Mouse (Mus musculus) intestine, postnatal 0 days (tissue): ENCODE measurements around the gene Tor3a. TPM values are rescaled to one million over a fixed set of nuclear protein-coding genes. Genes with fewer than 3 reads are reported as not detected.

Source experiments
- ATAC-seq: fragments of 200-750 bp; cut with Nextera tagmentation; 2 replicates; pipeline ENCODE4 v1.8.0; 2017; ENCODE audit warnings: mild to moderate bottlenecking, moderate TSS enrichment, moderate library complexity
- H3K27ac ChIP-seq: fragments of 300-500 bp; sonication (generic); 2 replicates; pipeline ENCODE4 v1.5.1; 2014; ENCODE audit warnings: mild to moderate bottlenecking, low read depth, low read length, moderate library complexity
- H3K27me3 ChIP-seq: fragments of 300-500 bp; sonication (generic); replicated peaks from 2 replicates; pipeline ENCODE4 v1.6.1; 2014; ENCODE audit warnings: low read length, mixed read lengths; ENCODE audit not compliant: control insufficient read depth, insufficient read depth
- H3K36me3 ChIP-seq: fragments of 300-500 bp; sonication (generic); 2 replicates; pipeline ENCODE4 v1.6.1; 2014; ENCODE audit warnings: mild to moderate bottlenecking, moderate library complexity; ENCODE audit not compliant: control insufficient read depth, insufficient read depth
- H3K4me1 ChIP-seq: fragments of 300-500 bp; sonication (generic); replicated peaks from 2 replicates; pipeline ENCODE4 v1.6.1; 2014; ENCODE audit warnings: antibody characterized with exemption, low read length, mixed read lengths; ENCODE audit not compliant: control insufficient read depth, insufficient read depth
- H3K4me2 ChIP-seq: fragments of 300-500 bp; sonication (generic); replicated peaks from 2 replicates; pipeline ENCODE4 v1.6.1; 2014; ENCODE audit warnings: low read depth, mild to moderate bottlenecking, moderate library complexity
- H3K4me3 ChIP-seq: fragments of 300-500 bp; sonication (generic); 2 replicates; pipeline ENCODE4 v1.5.1; 2014; ENCODE audit warnings: low read depth, low read length
- H3K9ac ChIP-seq: fragments of 300-500 bp; sonication (generic); 2 replicates; pipeline ENCODE4 v1.6.1; 2014; ENCODE audit warnings: mild to moderate bottlenecking, low read depth, low read length
- H3K9me3 ChIP-seq: fragments of 300-500 bp; sonication (generic); 2 replicates; pipeline ENCODE4 v1.6.1; 2016; ENCODE audit warnings: mixed run types; ENCODE audit not compliant: control insufficient read depth
- CTCF ChIP-seq: sonication (generic); IDR thresholded peaks from 2 replicates; pipeline ENCODE4 v1.5.1; 2016; ENCODE audit warnings: low read depth, mild to moderate bottlenecking, control low read depth, antibody characterized with exemption, moderate library complexity
- WGBS: fragments of 180-500 bp; shearing (Covaris S2); extraction: QIAGEN DNeasy Blood & Tissue Kit; methylation state at CpG from one replicate; pipeline ENCODE4 v1.1.7; 2014; 5-methylcytosine and 5-hydroxymethylcytosine counted together
- polyA plus RNA-seq: library from polyadenylated mRNA; unstranded; fragments of >200 nt; fragmentation: Nextera tagmentation; extraction: Ambion mirVana; gene quantifications from 2 replicates; pipeline ENCODE4 v1.2.1, GENCODE M21; 2015

The Tor3a gene
- polyA plus RNA-seq, 1 experiment from 2014 or later = 7.1 TPM

- no peak for TF ChIP-seq CTCF
- Histone ChIP-seq H3K9me3 (no peaks in the 10 kb centered on the region), H3K4me1 (no peaks in the 10 kb centered on the region), H3K4me2 (no peak overlapping the region), H3K9ac (no peak overlapping the region), H3K4me3 (no peak overlapping the region), H3K27me3 (no peaks in the 10 kb centered on the region), H3K36me3 (peaks cover 29% of the 10 kb centered on the region), H3K27ac (no peak overlapping the region)
- WGBS = 85% methylated on average over 10 of the region's 10 CpGs
- ATAC-seq = no peak
These were observed 30.1 kb downstream of the Tor3a start for GRCm38 (mm10) chr1:156644061-156644460.

GRCm38 (mm10) chr1:156642813-156643212, 31.3 kb downstream of the Tor3a start:
- H3K27me3 ChIP-seq = no peaks in the 10 kb centered on the region
- peaks cover 29% of the 10 kb centered on the region for H3K36me3 ChIP-seq
- no peak overlapping the region for H3K4me3 ChIP-seq
- H3K4me2 ChIP-seq = no peak overlapping the region
- ATAC-seq = no peak
- 68% methylated on average over 12 of the region's 12 CpGs for WGBS
- no peak overlapping the region; the same call in 1 of the 2 replicates for H3K27ac ChIP-seq
- no peaks in the 10 kb centered on the region for H3K9me3 ChIP-seq
- no peak overlapping the region for H3K9ac ChIP-seq
- no peak for TF ChIP-seq CTCF
- no peaks in the 10 kb centered on the region for H3K4me1 ChIP-seq

- Histone ChIP-seq H3K9ac (no peak overlapping the region), H3K36me3 (peaks cover 29% of the 10 kb centered on the region), H3K27ac (no peak overlapping the region), H3K4me1 (no peaks in the 10 kb centered on the region), H3K27me3 (no peaks in the 10 kb centered on the region), H3K4me3 (no peak overlapping the region), H3K4me2 (no peak overlapping the region), H3K9me3 (no peaks in the 10 kb centered on the region)
- TF ChIP-seq CTCF = no peak
- 88% methylated on average over 10 of the region's 10 CpGs for WGBS
- ATAC-seq = no peak
These were observed 32.3 kb downstream of the Tor3a start for GRCm38 (mm10) chr1:156641808-156642207.

GRCm38 (mm10) chr1:156640577-156640976, 33.6 kb downstream of the Tor3a start:
- Histone ChIP-seq H3K4me2 (no peak overlapping the region), H3K27me3 (no peaks in the 10 kb centered on the region), H3K4me1 (no peaks in the 10 kb centered on the region), H3K9ac (no peak overlapping the region), H3K4me3 (no peak overlapping the region), H3K9me3 (no peaks in the 10 kb centered on the region), H3K36me3 (peaks cover 36% of the 10 kb centered on the region), H3K27ac (no peak overlapping the region)
- 72% methylated on average over 4 of the region's 4 CpGs for WGBS
- ATAC-seq = no peak
- TF ChIP-seq CTCF = peak; percentile 67

- Histone ChIP-seq H3K4me2 (no peak overlapping the region), H3K9me3 (no peaks in the 10 kb centered on the region), H3K4me1 (no peaks in the 10 kb centered on the region), H3K27me3 (no peaks in the 10 kb centered on the region), H3K4me3 (no peak overlapping the region), H3K36me3 (peaks cover 48% of the 10 kb centered on the region), H3K27ac (no peak overlapping the region), H3K9ac (no peak overlapping the region)
- no peak for TF ChIP-seq CTCF
- no peak for ATAC-seq
- WGBS = 87% methylated on average over 5 of the region's 5 CpGs
These were observed 34.7 kb downstream of the Tor3a start for GRCm38 (mm10) chr1:156639455-156639854.

- Histone ChIP-seq H3K9ac (no peak overlapping the region), H3K4me3 (no peak overlapping the region), H3K4me1 (no peaks in the 10 kb centered on the region), H3K9me3 (no peaks in the 10 kb centered on the region), H3K27ac (no peak overlapping the region), H3K27me3 (no peaks in the 10 kb centered on the region), H3K4me2 (no peak overlapping the region), H3K36me3 (peaks cover 54% of the 10 kb centered on the region)
- no peak for TF ChIP-seq CTCF
- ATAC-seq = no peak
- 81% methylated on average over 2 of the region's 2 CpGs for WGBS
These were observed 39.0 kb downstream of the Tor3a start for GRCm38 (mm10) chr1:156635148-156635547.

- H3K4me3 ChIP-seq = no peak overlapping the region
- peaks cover 60% of the 10 kb centered on the region for H3K36me3 ChIP-seq
- ATAC-seq = 0 out of 2 replicates have a peak, but pooled peaks have one; percentile 33
- H3K4me1 ChIP-seq = no peaks in the 10 kb centered on the region
- no peaks in the 10 kb centered on the region for H3K27me3 ChIP-seq
- peak; percentile 74 for TF ChIP-seq CTCF
- H3K4me2 ChIP-seq = no peak overlapping the region
- 78% methylated on average over 10 of the region's 10 CpGs for WGBS
- no peak overlapping the region for H3K9ac ChIP-seq
- H3K27ac ChIP-seq = no peak overlapping the region
- no peaks in the 10 kb centered on the region for H3K9me3 ChIP-seq
These were observed 41.1 kb downstream of the Tor3a start for GRCm38 (mm10) chr1:156633095-156633494.
